Mouse (Mus musculus) left cerebral cortex, postnatal 36 days (tissue): ENCODE measurements at regions not wholly inside any gene's neighbourhood (a gene's known extent, or its start where the extent isn't known, plus 50 kb on each side); places are given as distances from the start of the nearest gene placed in this dataset.
A peak's percentile ranks its signal among the peaks of the same experiment; 100 is the strongest.

Experiments used
- DNase-seq, 2 experiments: peaks; one replicate each; pipeline ENCODE4 v3.0.0; 2021 to 2022; ENCODE audit warnings: low spot score in 2 of 2, mixed read lengths in 1 of 2
- intact Hi-C: fragments of 180-260 bp; cut with DNase I; formaldehyde crosslinking; loops from one replicate; pipeline ENCODE4 v1.15.1; 2025

DNA sequence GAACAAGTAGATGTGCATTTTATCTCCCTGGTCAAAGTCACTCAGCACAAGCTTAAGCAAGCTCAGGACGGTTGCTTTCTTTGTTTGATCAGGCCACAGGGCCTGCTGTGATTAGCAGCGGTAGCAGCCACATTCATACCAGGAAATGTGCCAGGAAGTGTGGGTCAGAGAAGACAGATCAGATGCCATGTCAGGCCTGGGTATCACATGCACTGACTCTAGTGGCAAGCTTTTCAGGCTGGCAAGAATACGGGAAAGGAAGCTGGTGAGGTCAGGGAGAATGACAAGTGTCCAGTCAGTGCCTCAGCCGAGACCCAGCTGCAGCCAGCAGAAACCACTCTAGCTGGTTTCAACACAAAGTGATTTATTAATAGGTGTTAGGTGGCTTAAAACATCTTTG, 307.7 kb upstream of the Spred2 start:
- no peak for DNase-seq
- intact Hi-C loops, result loop anchor here (5.0 kb wide), 1 partner anchor 1304 kb away; no protein-coding TSS in a partner anchor

- DNase-seq, result no peak
- intact Hi-C loops, result loop anchor here (5.0 kb wide), 1 partner anchor 1307 kb away; no protein-coding TSS in a partner anchor
Observed at GRCm38 (mm10) chr11:19619494-19619893, 304.7 kb upstream of the Spred2 start.

- no peak for DNase-seq
- intact Hi-C loops, result no loop called here
Observed at GRCm38 (mm10) chr11:19631055-19631695, 293.0 kb upstream of the Spred2 start.

GRCm38 (mm10) chr11:19632477-19632876, 291.7 kb upstream of the Spred2 start:
- no peak for DNase-seq
- intact Hi-C loops, result no loop called here

GRCm38 (mm10) chr11:19633621-19634020, 290.6 kb upstream of the Spred2 start:
- no peak for DNase-seq
- intact Hi-C loops, result no loop called here

- intact Hi-C loops, result no loop called here
- no peak for DNase-seq
Observed at GRCm38 (mm10) chr11:19641153-19641552, 283.0 kb upstream of the Spred2 start.

DNA sequence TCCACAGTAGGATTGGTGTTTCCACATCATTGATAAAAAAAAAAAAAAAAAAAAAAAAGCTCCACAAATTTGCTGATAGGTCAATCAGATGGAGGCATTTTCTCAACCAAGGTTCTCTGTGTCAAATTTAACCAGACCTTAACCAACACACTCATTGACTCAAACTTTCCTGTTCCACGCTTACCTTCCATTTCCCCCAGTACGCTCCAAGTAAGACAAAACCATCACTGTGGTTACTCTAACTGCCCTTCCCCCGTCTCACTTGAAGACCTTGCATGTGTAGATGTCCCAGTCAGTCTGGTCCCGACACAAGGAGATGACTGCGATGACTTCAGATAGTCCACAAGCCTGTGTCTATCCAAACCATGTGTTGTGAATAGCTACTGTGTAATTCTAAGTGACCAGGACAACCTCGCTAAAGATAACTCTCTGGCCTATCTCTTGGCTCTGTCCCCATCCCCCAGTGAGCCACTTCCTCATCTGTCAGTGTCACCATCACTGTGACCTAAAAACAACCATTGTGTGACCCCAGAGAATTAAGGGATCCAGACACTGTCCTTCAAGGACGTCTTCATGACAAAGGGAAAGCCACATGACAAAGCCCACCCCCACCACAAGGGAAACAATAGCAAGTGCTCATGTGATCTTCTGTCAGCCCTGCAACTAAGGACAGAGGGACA, 279.9 kb upstream of the Spred2 start:
- intact Hi-C loops, result no loop called here
- DNase-seq, result no peak

GRCm38 (mm10) chr11:19645106-19645505, 279.1 kb upstream of the Spred2 start:
- DNase-seq, result no peak
- intact Hi-C loops, result no loop called here

GRCm38 (mm10) chr11:19651522-19651921, 272.7 kb upstream of the Spred2 start:
- no peak for DNase-seq
- intact Hi-C loops, result no loop called here

DNA sequence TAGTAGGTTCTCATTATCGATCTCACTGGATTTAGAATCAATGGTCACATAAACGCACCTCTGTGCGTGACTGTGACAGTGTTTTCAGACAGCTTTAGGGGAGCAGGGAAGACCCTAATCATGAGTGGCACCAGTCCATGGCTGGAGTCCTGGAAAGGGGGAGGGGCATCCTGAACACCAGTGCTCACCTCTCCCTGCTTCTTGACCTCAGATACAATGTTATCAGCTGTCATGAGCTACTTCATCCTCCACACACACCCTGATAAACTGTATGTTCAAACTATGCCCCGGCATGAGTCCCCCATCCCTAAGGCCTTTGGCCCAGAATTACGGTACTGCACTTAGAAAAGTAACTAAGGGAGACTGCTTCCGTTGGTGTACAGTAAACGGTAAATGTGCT, 272.2 kb upstream of the Spred2 start:
- intact Hi-C loops, result no loop called here
- DNase-seq, result no peak

DNA sequence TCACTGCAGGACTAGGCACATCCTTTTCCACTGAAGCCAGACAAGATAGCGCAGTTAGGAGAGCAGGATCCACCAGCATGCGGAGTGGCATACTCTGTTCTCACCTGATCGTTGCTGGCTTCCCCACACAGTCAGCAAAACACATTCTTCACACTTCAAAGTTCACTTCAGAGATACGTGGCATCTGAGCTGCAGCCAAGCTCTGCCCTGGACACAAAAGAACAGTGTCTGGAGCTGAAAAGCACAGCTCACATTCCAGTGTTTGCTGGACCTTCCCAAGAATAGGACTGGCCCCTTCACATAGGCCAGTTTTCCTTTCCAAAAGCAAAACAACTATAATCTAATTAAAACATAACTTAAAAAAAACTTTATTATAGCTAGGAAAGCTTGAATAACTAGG, 264.7 kb upstream of the Spred2 start:
- intact Hi-C loops, result no loop called here
- no peak for DNase-seq

- no peak for DNase-seq
- intact Hi-C loops, result loop anchor here (5.0 kb wide), 1 partner anchor 789 kb away; no protein-coding TSS in a partner anchor
Observed at GRCm38 (mm10) chr11:19666732-19667131, 257.4 kb upstream of the Spred2 start.

DNA sequence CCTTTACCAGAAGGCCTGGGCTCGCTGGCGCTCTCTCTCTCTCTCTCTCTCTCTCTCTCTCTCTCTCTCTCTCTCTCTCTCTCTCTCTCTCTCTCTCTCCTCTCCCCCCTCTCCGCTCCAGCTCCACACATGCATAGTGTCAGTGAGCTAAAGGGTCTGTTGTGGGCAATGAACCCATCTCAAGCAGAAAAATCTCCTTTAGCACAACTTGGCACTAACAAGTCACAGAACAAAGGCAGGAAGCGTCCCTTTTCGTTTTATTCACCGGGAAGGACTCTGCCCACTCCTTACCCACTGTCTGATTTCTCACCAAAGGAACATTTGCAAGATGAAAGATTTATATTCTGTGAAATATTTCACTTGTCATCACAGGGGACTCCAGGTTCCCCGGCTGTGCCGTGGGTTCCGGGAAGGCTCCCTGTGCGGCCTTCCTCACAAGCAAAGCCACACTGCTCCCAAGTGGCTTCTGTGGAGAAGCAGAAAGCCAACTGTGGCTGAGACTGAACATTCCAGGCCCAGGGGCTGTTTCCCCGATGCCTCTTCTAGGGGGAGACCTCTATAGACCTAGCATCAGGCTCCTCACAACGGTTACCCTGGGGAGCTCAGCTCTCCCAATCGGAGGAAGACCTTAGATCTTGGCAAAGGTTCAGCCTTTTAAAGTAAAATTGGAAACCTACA, 253.2 kb upstream of the Spred2 start:
- intact Hi-C loops, result loop anchor here (10.0 kb wide), 1 partner anchor 646 kb away; no protein-coding TSS in a partner anchor
- DNase-seq, result peak in 1 of 2 experiments; percentile 11

DNA sequence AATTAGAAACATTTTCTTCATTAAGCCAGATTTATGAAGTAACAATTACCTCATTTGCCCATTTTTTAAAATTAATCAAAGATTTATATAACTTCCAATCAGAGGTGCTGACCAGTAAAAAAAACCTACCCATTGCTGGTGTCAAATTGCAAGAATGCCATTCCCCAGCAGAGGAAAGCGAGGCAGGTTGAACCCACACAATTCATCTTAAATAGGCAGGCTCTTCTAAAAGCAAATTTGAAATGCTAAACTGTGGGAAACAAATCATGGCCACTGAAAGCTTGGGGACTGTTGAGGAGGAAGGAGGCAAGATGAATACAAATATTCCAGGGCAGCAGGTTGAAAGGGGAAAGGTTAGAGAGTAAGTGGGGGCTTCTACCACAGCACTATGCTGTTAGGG, 251.2 kb upstream of the Spred2 start:
- DNase-seq, result no peak
- intact Hi-C loops, result loop anchor here (10.0 kb wide), 1 partner anchor 648 kb away; no protein-coding TSS in a partner anchor

DNA sequence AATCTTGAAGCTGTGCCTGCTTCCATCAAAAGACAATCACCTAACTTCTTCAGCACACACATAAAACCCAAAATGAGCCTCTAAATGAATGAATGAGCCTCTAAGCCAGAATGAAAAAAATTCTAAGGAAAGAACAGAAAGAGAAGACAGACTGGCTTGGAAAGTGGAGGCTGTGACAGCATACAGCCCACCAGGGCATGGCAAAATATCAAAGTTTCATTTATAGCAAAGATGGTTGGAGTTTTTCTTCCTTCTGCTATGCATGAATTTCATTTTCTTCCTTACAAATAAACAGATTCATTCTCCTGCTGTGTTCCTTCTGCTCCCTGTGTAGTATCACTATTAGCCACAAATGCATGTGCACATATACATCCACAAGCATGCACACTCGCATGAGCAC, 247.7 kb upstream of the Spred2 start:
- intact Hi-C loops, result loop anchor here (10.0 kb wide), 1 partner anchor 652 kb away; no protein-coding TSS in a partner anchor
- no peak for DNase-seq

- no peak for DNase-seq
- intact Hi-C loops, result loop anchor here (10.0 kb wide), 1 partner anchor 654 kb away; no protein-coding TSS in a partner anchor
Observed at GRCm38 (mm10) chr11:19679041-19679440, 245.1 kb upstream of the Spred2 start.

GRCm38 (mm10) chr11:19679669-19680068, 244.5 kb upstream of the Spred2 start:
- intact Hi-C loops, result loop anchor here (10.0 kb wide), 1 partner anchor 655 kb away; no protein-coding TSS in a partner anchor
- DNase-seq, result no peak

- intact Hi-C loops, result no loop called here
- DNase-seq, result no peak
Observed at GRCm38 (mm10) chr11:19701198-19701597, 223.0 kb upstream of the Spred2 start.

DNA sequence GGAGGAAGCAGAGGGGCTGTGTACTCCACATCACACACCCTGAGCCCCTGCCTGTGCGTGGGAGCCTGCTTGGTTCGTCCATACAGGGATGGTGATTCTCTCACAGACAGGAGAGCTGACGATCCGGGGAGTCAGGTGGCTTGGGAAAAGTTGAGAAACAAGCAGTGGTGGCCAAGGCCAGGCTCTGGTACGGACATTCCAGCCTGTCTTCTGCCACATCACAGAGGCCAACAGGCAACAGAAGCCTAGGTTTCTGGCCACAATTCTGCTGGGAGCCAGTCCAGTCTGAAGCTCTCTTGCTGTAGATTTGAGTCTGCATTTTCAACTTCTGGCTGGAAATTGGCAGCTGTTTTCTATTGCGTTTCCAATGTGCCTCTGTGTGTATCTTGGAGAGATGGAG, 215.4 kb upstream of the Spred2 start:
- no peak for DNase-seq
- intact Hi-C loops, result no loop called here

- intact Hi-C loops, result no loop called here
- DNase-seq, result no peak
Observed at GRCm38 (mm10) chr11:19709337-19709736, 214.8 kb upstream of the Spred2 start.
